Mouse (Mus musculus): ENCODE data around the gene Osmr. TPM values are rescaled to one million over a fixed set of nuclear protein-coding genes. Genes with fewer than 3 reads are reported as not detected.

The Osmr gene
- 0.57 and 0.65 TPM in 2 replicates for polyA plus RNA-seq (2014; fragmentation: Nextera tagmentation; extraction: Ambion mirVana)

DNA sequence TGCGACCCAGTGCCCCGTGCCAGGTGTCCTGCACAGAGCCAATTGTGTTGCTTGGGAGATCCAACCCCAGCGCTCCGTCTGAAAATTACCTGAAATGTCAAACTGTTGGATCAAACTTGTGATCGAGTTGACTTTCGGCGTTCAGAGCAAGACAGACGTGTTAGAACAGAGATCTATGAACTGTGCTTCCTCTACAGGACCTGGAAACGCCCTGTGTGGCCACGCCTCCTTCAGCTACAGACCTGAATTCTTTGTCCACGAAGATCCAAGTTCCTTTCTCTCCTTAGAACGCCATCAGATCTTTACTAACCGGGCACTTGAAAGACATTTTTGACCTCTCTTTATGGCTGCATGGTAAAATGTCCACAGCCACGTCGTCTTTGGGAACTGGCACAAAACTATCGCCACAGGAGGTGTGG is at the start of gene Osmr:
Gene Osmr (minus strand): TSS at position 369 of the 419 bp plus-strand sequence.
- Histone ChIP-seq H3K9ac (ENCODE audit: low read length) (peak within 1 kb of the TSS; percentile 37; the same call in 1 of the 2 replicates), H3K4me1 (ENCODE audit: control insufficient read depth, insufficient read depth, low read length) (no peaks in the 10 kb centered on the region), H3K27me3 (ENCODE audit: control insufficient read depth, insufficient read depth, low read length) (peaks cover 12% of the 10 kb centered on the region), H3K9me3 (ENCODE audit: control insufficient read depth, low read length) (no peaks in the 10 kb centered on the region), H3K36me3 (ENCODE audit: control insufficient read depth, insufficient read depth, low read length) (no peaks in the 10 kb centered on the region), H3K4me3 (ENCODE audit: low read depth, low read length) (peak within 1 kb of the TSS; percentile 39), H3K4me2 (ENCODE audit: low read depth) (peak within 1 kb of the TSS; percentile 73), H3K27ac (ENCODE audit: low read depth, low read length) (no peak within 1 kb of the TSS)
- ATAC-seq (ENCODE audit: insufficient read depth, low FRiP score, low TSS enrichment) (no peak), DNase-seq (ENCODE audit: low spot score) (peak; percentile 37)
- WGBS, result 7% methylated on average over 16 of the region's 16 CpGs

DNA sequence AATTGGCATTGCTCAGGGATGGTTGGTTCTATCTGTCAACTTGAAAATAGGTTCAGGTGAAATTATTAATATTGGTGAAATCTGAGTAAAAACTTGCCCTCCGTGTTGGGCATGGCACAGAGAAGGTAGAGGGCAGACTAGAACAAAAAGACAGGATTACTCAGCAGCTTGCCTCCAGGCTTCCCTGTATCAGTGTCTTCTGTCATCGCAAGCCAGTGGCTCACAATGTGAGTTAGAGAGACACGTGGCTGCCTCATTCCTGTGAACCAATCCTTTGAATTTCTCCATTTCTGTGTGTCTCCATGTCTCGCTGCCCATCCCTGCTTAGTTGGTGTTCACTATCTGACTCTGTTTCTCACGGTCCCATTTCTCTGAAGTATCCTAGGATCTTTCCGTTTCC is 44.6 kb upstream of the Osmr start:
- DNase-seq (ENCODE audit: low spot score), result no peak
- WGBS, result 83% methylated on average over 6 of the region's 6 CpGs
- H3K36me3 ChIP-seq (ENCODE audit: control insufficient read depth, insufficient read depth, low read length), result no peaks in the 10 kb centered on the region

DNA sequence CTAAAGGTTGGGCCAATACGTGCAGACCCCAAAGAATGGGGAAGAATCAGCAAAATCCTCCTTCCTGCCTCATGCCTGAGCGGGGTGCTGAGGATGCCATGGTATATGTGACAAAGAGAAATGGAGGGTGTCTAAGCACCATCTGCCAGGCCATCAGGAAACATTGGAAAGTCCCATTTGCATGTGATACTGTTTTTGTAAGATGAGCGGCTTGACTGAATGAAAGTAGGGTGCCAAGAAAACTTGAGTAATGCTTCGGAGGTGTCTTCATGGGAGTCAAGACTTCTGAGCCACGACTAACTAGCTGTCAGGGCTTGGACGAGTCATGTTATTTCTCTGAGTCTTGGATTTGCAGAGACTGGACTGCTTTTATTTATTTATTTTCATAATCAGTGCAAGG is 39.4 kb upstream of the Osmr start:
- Histone ChIP-seq H3K27ac (ENCODE audit: low read depth, low read length) (no peak overlapping the region), H3K36me3 (ENCODE audit: control insufficient read depth, insufficient read depth, low read length) (no peaks in the 10 kb centered on the region), H3K27me3 (ENCODE audit: control insufficient read depth, insufficient read depth, low read length) (no peaks in the 10 kb centered on the region), H3K4me2 (ENCODE audit: low read depth) (no peak overlapping the region), H3K4me3 (ENCODE audit: low read depth, low read length) (no peak overlapping the region), H3K9ac (ENCODE audit: low read length) (no peak overlapping the region), H3K9me3 (ENCODE audit: control insufficient read depth, low read length) (no peaks in the 10 kb centered on the region), H3K4me1 (ENCODE audit: control insufficient read depth, insufficient read depth, low read length) (no peaks in the 10 kb centered on the region)
- WGBS, result 92% methylated on average over 6 of the region's 6 CpGs
- no peak for ATAC-seq (ENCODE audit: insufficient read depth, low FRiP score, low TSS enrichment)
- DNase-seq (ENCODE audit: low spot score), result no peak

More for the DNA sequence above, 44.6 kb upstream of the Osmr start:
- Histone ChIP-seq H3K4me2 (ENCODE audit: low read depth) (no peak overlapping the region), H3K27me3 (ENCODE audit: control insufficient read depth, insufficient read depth, low read length) (no peaks in the 10 kb centered on the region), H3K4me3 (ENCODE audit: low read depth, low read length) (no peak overlapping the region), H3K9me3 (ENCODE audit: control insufficient read depth, low read length) (no peaks in the 10 kb centered on the region), H3K4me1 (ENCODE audit: control insufficient read depth, insufficient read depth, low read length) (no peaks in the 10 kb centered on the region), H3K27ac (ENCODE audit: low read depth, low read length) (no peak overlapping the region), H3K9ac (ENCODE audit: low read length) (no peak overlapping the region)
- no peak for ATAC-seq (ENCODE audit: insufficient read depth, low FRiP score, low TSS enrichment)

DNA sequence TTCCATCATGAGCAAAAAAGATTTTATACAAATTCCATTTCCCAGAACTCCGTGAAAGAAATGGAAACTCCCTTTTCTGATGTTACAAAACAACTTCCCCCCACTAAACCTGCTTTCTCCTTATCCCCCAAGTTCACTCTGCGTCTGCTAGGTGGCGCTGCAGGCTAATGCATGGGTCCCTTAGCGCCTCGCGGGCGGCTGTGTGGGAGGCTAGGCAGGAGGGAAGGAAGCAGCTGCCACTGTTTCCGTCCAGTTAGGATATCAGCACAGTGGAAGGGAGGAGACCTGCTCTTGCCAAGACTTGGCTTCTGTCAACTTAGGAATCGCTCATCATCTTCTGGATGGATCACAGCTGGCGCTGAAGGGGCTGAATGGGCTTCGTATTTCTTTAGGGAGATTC is 34.9 kb upstream of the Osmr start:
- Histone ChIP-seq H3K9me3 (ENCODE audit: control insufficient read depth, low read length) (no peaks in the 10 kb centered on the region), H3K4me3 (ENCODE audit: low read depth, low read length) (no peak overlapping the region), H3K9ac (ENCODE audit: low read length) (no peak overlapping the region), H3K4me2 (ENCODE audit: low read depth) (no peak overlapping the region), H3K27ac (ENCODE audit: low read depth, low read length) (no peak overlapping the region), H3K36me3 (ENCODE audit: control insufficient read depth, insufficient read depth, low read length) (no peaks in the 10 kb centered on the region), H3K27me3 (ENCODE audit: control insufficient read depth, insufficient read depth, low read length) (no peaks in the 10 kb centered on the region), H3K4me1 (ENCODE audit: control insufficient read depth, insufficient read depth, low read length) (no peaks in the 10 kb centered on the region)
- DNase-seq (ENCODE audit: low spot score) (peak; percentile 91), ATAC-seq (ENCODE audit: insufficient read depth, low FRiP score, low TSS enrichment) (peak; percentile 93)
- WGBS, result 5% methylated on average over 11 of the region's 11 CpGs

DNA sequence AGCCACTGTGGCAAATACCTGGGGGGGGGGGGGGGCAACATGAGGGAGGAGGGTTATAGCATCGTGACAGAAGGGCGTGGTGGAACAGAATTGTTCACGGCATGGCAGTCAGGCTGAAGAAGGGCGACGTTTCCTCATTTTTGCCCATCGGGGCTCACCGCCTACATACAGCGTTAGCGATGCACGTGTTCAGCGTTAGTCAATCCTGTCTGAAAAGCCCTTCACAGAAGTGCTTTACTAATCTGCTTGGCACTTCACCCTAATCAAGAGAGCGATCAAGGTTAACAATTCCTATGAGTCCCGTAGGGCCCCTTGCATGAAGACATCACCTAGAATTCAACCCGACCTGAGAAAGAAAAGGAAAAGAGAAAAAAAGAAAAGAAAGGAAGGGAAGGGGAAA is 34.3 kb upstream of the Osmr start:
- no peak overlapping the region for H3K4me2 ChIP-seq (ENCODE audit: low read depth)
- no peak overlapping the region for H3K27ac ChIP-seq (ENCODE audit: low read depth, low read length)
- 74% methylated on average over 14 of the region's 14 CpGs for WGBS
- DNase-seq (ENCODE audit: low spot score) (no peak), ATAC-seq (ENCODE audit: insufficient read depth, low FRiP score, low TSS enrichment) (no peak)
- no peaks in the 10 kb centered on the region for H3K36me3 ChIP-seq (ENCODE audit: control insufficient read depth, insufficient read depth, low read length)
- no peaks in the 10 kb centered on the region for H3K27me3 ChIP-seq (ENCODE audit: control insufficient read depth, insufficient read depth, low read length)
- H3K4me1 ChIP-seq (ENCODE audit: control insufficient read depth, insufficient read depth, low read length), result no peaks in the 10 kb centered on the region
- H3K4me3 ChIP-seq (ENCODE audit: low read depth, low read length), result no peak overlapping the region
- H3K9ac ChIP-seq (ENCODE audit: low read length), result no peak overlapping the region
- H3K9me3 ChIP-seq (ENCODE audit: control insufficient read depth, low read length), result no peaks in the 10 kb centered on the region

DNA sequence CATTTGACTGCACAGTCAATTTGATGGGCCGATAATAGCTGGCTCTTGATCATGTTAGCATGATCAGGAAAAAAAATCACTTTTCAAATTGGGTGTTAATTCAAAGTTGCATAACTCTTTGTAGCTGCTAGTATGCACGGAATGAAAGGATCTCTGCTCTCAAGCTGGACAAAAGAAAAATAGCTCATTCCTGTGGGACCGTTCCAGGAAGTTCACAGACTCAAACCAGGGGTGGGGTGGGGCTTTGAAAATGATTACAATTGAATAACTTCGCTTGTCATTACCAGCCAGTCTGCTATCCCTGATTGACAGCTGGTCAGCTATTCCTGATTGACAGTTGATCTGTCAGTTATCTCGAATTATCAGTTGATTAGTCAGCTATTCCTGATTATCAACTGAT is 33.8 kb upstream of the Osmr start:
- Histone ChIP-seq H3K36me3 (ENCODE audit: control insufficient read depth, insufficient read depth, low read length) (no peaks in the 10 kb centered on the region), H3K4me3 (ENCODE audit: low read depth, low read length) (no peak overlapping the region), H3K27me3 (ENCODE audit: control insufficient read depth, insufficient read depth, low read length) (no peaks in the 10 kb centered on the region), H3K9ac (ENCODE audit: low read length) (no peak overlapping the region), H3K4me2 (ENCODE audit: low read depth) (no peak overlapping the region), H3K4me1 (ENCODE audit: control insufficient read depth, insufficient read depth, low read length) (no peaks in the 10 kb centered on the region), H3K27ac (ENCODE audit: low read depth, low read length) (no peak overlapping the region), H3K9me3 (ENCODE audit: control insufficient read depth, low read length) (no peaks in the 10 kb centered on the region)
- DNase-seq (ENCODE audit: low spot score), result no peak
- no peak for ATAC-seq (ENCODE audit: insufficient read depth, low FRiP score, low TSS enrichment)
- 76% methylated on average over 5 of the region's 5 CpGs for WGBS

DNA sequence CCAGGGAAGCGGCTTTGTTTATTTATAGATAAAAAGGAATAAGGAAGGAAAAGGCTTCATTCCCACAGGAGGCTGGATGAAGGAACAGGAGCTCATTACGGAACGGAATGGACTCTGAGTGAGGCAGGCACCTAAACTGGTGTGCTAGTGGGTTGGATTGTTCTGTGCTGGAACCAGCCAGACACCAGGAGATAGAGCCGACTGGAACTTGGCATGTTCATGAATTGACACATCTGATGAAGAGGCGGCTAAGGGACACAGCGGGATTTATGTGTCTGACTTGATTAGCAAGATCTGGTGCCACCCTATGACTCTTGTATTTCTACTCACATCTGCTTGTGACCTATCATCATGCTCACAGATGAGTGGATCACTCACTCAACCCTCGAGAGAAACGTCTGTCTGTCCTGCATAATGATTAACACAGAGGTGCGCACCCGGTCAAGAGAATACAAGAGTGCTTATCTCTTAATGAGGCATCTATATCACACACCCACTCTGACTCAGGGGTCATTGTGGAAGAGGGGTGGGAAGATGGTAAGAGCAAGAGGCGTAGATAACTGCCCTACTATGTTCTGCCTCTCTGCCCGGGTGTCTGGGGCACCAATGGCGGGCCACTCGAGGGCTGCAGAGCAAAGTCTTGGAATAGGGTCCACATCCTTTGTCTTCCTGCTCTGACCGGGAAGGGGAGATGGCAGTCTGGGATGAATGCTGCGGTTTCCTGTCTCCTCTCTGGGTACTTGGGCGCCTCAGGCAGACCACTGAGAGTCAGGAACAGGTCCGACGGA is 31.7 kb upstream of the Osmr start:
- Histone ChIP-seq H3K9ac (ENCODE audit: low read length) (no peak overlapping the region), H3K27ac (ENCODE audit: low read depth, low read length) (no peak overlapping the region), H3K9me3 (ENCODE audit: control insufficient read depth, low read length) (no peaks in the 10 kb centered on the region), H3K27me3 (ENCODE audit: control insufficient read depth, insufficient read depth, low read length) (no peaks in the 10 kb centered on the region), H3K36me3 (ENCODE audit: control insufficient read depth, insufficient read depth, low read length) (no peaks in the 10 kb centered on the region), H3K4me1 (ENCODE audit: control insufficient read depth, insufficient read depth, low read length) (no peaks in the 10 kb centered on the region), H3K4me3 (ENCODE audit: low read depth, low read length) (no peak overlapping the region), H3K4me2 (ENCODE audit: low read depth) (no peak overlapping the region)
- DNase-seq (ENCODE audit: low spot score) (no peak), ATAC-seq (ENCODE audit: insufficient read depth, low FRiP score, low TSS enrichment) (no peak)
- 88% methylated on average over 19 of the region's 19 CpGs for WGBS

DNA sequence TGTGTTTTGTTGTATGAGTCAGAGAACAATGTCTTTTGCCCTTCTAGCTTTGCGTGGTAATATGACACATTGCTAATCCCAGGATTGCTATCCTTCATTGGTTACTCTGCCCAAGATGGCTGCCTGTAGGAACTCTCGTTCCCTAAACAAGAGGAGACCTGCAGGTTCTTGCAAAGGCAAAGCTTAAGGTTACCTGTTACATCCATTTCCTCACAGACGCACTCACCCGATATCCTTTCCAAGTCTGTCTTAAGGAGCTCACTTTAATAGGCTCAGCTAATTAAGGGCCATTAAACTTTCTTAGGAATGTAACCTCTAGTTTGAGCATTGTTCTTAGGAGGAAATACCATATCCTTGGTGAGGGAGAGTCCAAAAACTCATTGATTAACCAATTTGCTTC is 31.0 kb upstream of the Osmr start:
- Histone ChIP-seq H3K9ac (ENCODE audit: low read length) (no peak overlapping the region), H3K9me3 (ENCODE audit: control insufficient read depth, low read length) (no peaks in the 10 kb centered on the region), H3K27ac (ENCODE audit: low read depth, low read length) (no peak overlapping the region), H3K4me1 (ENCODE audit: control insufficient read depth, insufficient read depth, low read length) (no peaks in the 10 kb centered on the region), H3K27me3 (ENCODE audit: control insufficient read depth, insufficient read depth, low read length) (no peaks in the 10 kb centered on the region), H3K4me3 (ENCODE audit: low read depth, low read length) (no peak overlapping the region), H3K36me3 (ENCODE audit: control insufficient read depth, insufficient read depth, low read length) (no peaks in the 10 kb centered on the region), H3K4me2 (ENCODE audit: low read depth) (no peak overlapping the region)
- ATAC-seq (ENCODE audit: insufficient read depth, low FRiP score, low TSS enrichment) (no peak), DNase-seq (ENCODE audit: low spot score) (no peak)
- WGBS, result 90% methylated on average over 4 of the region's 4 CpGs

DNA sequence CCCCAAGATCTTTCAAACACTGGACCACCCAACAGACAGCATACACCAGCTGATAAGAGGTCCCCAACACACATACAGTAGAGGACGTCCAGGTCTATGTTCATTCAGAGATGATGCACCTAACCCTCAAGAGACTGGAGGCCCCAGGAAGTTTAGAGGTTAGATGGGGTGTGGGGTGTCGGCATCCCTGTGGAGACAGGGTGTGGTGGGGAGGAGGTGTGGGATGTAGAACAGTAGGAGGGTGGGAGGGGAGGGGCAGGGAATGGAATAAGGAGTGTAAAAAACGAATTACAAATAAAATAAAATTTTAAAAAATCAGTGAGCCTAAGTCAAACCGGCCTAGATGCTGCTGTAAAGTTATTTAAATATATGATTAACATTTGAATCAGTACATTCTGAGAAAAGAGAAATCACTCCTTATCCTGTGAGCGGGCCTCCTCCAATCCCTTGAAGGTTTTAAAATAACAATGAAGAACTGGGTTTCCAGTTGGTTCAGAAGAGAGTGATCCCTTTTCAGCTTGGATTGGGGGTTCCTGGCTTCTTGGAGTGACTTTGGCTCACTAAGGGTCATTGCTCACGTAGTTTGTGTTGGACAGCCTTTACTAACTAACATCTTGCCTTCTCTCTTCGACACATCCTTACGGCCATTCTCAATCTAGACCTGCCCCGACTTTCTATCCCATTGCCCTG is 28.7 kb upstream of the Osmr start:
- WGBS, result 54% methylated on average over 9 of the region's 9 CpGs
- H3K4me1 ChIP-seq (ENCODE audit: control insufficient read depth, insufficient read depth, low read length), result no peaks in the 10 kb centered on the region
- DNase-seq (ENCODE audit: low spot score) (no peak), ATAC-seq (ENCODE audit: insufficient read depth, low FRiP score, low TSS enrichment) (no peak)
- no peaks in the 10 kb centered on the region for H3K27me3 ChIP-seq (ENCODE audit: control insufficient read depth, insufficient read depth, low read length)
- no peak overlapping the region for H3K9ac ChIP-seq (ENCODE audit: low read length)
- no peak overlapping the region for H3K4me2 ChIP-seq (ENCODE audit: low read depth)
- H3K36me3 ChIP-seq (ENCODE audit: control insufficient read depth, insufficient read depth, low read length), result no peaks in the 10 kb centered on the region
- no peaks in the 10 kb centered on the region for H3K9me3 ChIP-seq (ENCODE audit: control insufficient read depth, low read length)
- H3K27ac ChIP-seq (ENCODE audit: low read depth, low read length), result no peak overlapping the region
- H3K4me3 ChIP-seq (ENCODE audit: low read depth, low read length), result no peak overlapping the region
